Mouse (Mus musculus): Measurements from ENCODE around the gene Zfp553. TPM values are rescaled to one million over a fixed set of nuclear protein-coding genes. Genes with fewer than 3 reads are reported as not detected.

The Zfp553 gene
- total and polyA plus RNA-seq, 3 experiments = 9.8 to 17.4 (median 15.0) TPM

DNA sequence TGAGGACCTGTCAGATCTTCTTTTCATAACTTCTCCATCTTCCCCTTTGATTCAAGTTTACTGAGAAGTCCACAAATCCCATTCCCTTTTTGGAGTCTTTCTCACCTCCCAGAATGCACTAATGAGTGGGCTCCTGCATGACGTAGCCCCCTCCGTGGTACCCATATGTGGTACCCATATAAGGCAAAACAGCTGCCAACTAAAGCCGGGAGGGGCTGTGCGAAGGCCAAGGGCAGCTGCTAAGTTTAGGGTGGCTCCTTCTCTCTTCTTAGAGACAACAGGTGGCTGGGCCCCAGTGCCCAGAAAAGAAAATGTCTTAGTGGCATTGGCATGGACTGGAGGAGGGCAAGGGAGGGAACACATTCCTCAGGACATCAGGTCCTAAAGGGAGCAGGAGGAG is 22.6 kb upstream of the Zfp553 start:
- DNase-seq (ENCODE audit: extremely low read depth) = no peak
- H3K4me1 ChIP-seq (ENCODE audit: control insufficient read depth in 1 of 2, insufficient read depth in 2 of 2) = peaks cover 4 to 43% of the 10 kb centered on the region in 2 experiments
- no peak overlapping the region; the same call in 1 of the 2 replicates for H3K9ac ChIP-seq (ENCODE audit: insufficient read depth, low read depth)
- peaks cover 19 to 31% of the 10 kb centered on the region in 2 experiments for H3K36me3 ChIP-seq (replicated peaks in 1 of 2; ENCODE audit: control insufficient read depth in 1 of 2, insufficient read depth in 1 of 2, low read length in 1 of 2)
- peaks cover 29% of the 10 kb centered on the region for H3K79me2 ChIP-seq (replicated peaks; ENCODE audit: control insufficient read depth, extremely low read depth, insufficient read depth, poor library complexity, severe bottlenecking)
- no peak overlapping the region for H3K4me3 ChIP-seq (replicated peaks in 1 of 3; ENCODE audit: low read depth in 2 of 3, low read length in 2 of 3, poor library complexity in 1 of 3)
- H3K4me2 ChIP-seq (ENCODE audit: insufficient read depth, low read depth, poor library complexity, severe bottlenecking) = no peak overlapping the region
- in situ Hi-C loops (cut with MboI; ENCODE audit: low pct_ligation_motif_present, low pct_unique_long_range_greater_than_20kb, low sequenced_read_pairs) (no loop called here), dilution Hi-C loops (cut with MboI; ENCODE audit: extremely low pct_ligation_motif_present, extremely low pct_unique_long_range_greater_than_20kb, low sequenced_read_pairs) (no loop called here)
- no peak for TF ChIP-seq NRF1 (IDR thresholded peaks at IDR 0.05; ENCODE audit: low read depth, low read length)
- TF ChIP-seq BHLHE40 (IDR thresholded peaks at IDR 0.05; ENCODE audit: low read depth, low read length) = no peak
- TF ChIP-seq JUN (IDR thresholded peaks at IDR 0.05; ENCODE audit: insufficient read depth, low read depth, low read length) = no peak
- TF ChIP-seq SMC3 (IDR thresholded peaks at IDR 0.05; ENCODE audit: low read depth, low read length) = no peak
- no peak for TF ChIP-seq MAFK (IDR thresholded peaks at IDR 0.05; ENCODE audit: insufficient replicate concordance, low read length)
- no peak for TF ChIP-seq CTCF (conservative IDR thresholded peaks at IDR 0.05 in 1 of 2, IDR thresholded peaks at IDR 0.05 in 1 of 2; ENCODE audit: low read depth in 2 of 2, low read length in 2 of 2)
- H3K27ac ChIP-seq (ENCODE audit: insufficient read depth, low read depth) = no peak overlapping the region
- H3K9me3 ChIP-seq (replicated peaks; ENCODE audit: low read length) = no peaks in the 10 kb centered on the region
- no peaks in the 10 kb centered on the region for H3K27me3 ChIP-seq (replicated peaks)

DNA sequence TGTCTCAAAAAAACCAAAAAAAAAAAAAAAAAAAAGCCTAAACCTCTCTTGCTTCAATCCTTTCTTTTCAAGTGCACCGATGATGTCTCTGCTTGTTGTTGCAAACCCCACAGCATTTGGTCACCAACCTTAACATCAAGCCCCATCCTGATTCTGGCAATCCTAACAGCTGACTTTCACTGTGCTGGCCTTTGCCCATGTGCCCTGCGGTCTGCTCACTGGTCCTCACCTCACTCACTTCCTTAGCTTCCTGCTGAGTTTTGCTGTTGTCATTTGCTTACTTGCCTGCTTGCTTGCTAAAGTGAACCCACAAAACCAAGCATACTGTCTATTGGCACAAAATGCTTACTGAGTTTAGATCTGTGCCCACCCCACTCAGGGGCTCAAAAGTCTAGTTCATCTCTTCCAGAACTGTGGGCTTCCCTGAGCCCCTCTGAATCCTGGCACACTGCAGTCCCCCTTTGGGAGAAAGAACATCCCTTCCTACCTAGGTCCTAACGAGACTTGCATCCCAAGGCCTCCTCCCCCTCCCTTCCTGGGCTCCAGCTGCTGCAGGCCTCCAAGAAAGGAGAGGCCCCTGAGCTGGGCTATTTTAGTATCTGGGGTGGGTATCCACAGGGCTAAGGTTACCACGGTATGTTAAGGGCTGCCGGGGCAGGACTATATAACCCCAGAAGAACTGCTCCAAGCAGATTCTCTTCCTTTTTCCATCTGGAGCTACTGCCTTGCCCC is 21.7 kb upstream of the Zfp553 start:
- DNase-seq (ENCODE audit: extremely low read depth) = no peak
- Histone ChIP-seq H3K4me1 (ENCODE audit: control insufficient read depth in 1 of 2, insufficient read depth in 2 of 2) (peaks cover 5 to 44% of the 10 kb centered on the region in 2 experiments), H3K27ac (ENCODE audit: insufficient read depth, low read depth) (no peak overlapping the region), H3K9me3 (replicated peaks; ENCODE audit: low read length) (no peaks in the 10 kb centered on the region), H3K27me3 (replicated peaks) (no peaks in the 10 kb centered on the region), H3K9ac (ENCODE audit: insufficient read depth, low read depth) (no peak overlapping the region), H3K4me3 (replicated peaks in 1 of 3; ENCODE audit: low read depth in 2 of 3, low read length in 2 of 3, poor library complexity in 1 of 3) (no peak overlapping the region), H3K4me2 (ENCODE audit: insufficient read depth, low read depth, poor library complexity, severe bottlenecking) (no peak overlapping the region), H3K79me2 (replicated peaks; ENCODE audit: control insufficient read depth, extremely low read depth, insufficient read depth, poor library complexity, severe bottlenecking) (peaks cover 20% of the 10 kb centered on the region), H3K36me3 (replicated peaks in 1 of 2; ENCODE audit: control insufficient read depth in 1 of 2, insufficient read depth in 1 of 2, low read length in 1 of 2) (peaks cover 23 to 36% of the 10 kb centered on the region in 2 experiments)
- in situ Hi-C loops (cut with MboI; ENCODE audit: low pct_ligation_motif_present, low pct_unique_long_range_greater_than_20kb, low sequenced_read_pairs) = no loop called here
- no peak for TF ChIP-seq E2F4 (IDR thresholded peaks at IDR 0.05; ENCODE audit: insufficient replicate concordance, low read depth, low read length)
- TF ChIP-seq POLR2AphosphoS2 (IDR thresholded peaks at IDR 0.05; ENCODE audit: low read depth, low read length) = no peak
- no peak for TF ChIP-seq HCFC1 (IDR thresholded peaks at IDR 0.05; ENCODE audit: low read depth, low read length)
- no peak for TF ChIP-seq KAT2A (IDR thresholded peaks at IDR 0.05; ENCODE audit: insufficient replicate concordance, low read length)
- no peak for TF ChIP-seq ETS1 (conservative IDR thresholded peaks at IDR 0.05; ENCODE audit: low read depth, low read length)
- TF ChIP-seq MAX (IDR thresholded peaks at IDR 0.05; ENCODE audit: low read length) = no peak
- TF ChIP-seq BHLHE40 (IDR thresholded peaks at IDR 0.05; ENCODE audit: low read depth, low read length) = no peak
- no peak for TF ChIP-seq MYC (IDR thresholded peaks at IDR 0.05; ENCODE audit: low read depth, low read length)
- no peak for TF ChIP-seq TCF12 (IDR thresholded peaks at IDR 0.05; ENCODE audit: low read depth, low read length)
- TF ChIP-seq UBTF (IDR thresholded peaks at IDR 0.05; ENCODE audit: low read depth, low read length) = no peak
- no peak for TF ChIP-seq CHD1 (IDR thresholded peaks at IDR 0.05; ENCODE audit: low read depth, low read length)
- TF ChIP-seq ZKSCAN1 (IDR thresholded peaks at IDR 0.05; ENCODE audit: borderline replicate concordance, low read depth, low read length) = no peak
- TF ChIP-seq SIN3A (IDR thresholded peaks at IDR 0.05; ENCODE audit: low read length) = no peak
- TF ChIP-seq MXI1 (IDR thresholded peaks at IDR 0.05; ENCODE audit: low read depth, low read length) = no peak
- dilution Hi-C loops (cut with MboI; ENCODE audit: extremely low pct_ligation_motif_present, extremely low pct_unique_long_range_greater_than_20kb, low sequenced_read_pairs) = no loop called here
